Mouse (Mus musculus): ENCODE data around the gene Ank.
A peak's percentile ranks its signal among the peaks of the same experiment; 100 is the strongest.

Ank gene

DNA sequence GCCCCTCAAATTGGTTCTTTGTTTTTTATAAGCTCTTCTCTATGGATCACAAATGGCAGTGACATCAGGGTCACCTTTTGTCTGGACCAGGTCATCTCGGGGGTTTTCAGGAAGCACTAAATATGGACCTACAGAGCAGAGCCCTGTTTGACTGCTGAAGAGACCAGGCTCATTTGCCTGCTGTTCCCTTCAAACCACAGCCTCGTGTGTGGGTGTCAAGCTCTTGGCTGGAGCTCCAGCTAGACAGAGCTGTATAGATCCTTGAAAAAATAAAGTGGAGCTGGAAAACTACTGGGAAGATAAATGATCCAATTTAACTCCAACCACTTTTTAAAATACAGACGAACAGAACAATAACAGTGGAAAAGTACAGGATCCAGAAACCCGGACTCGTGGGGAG, 70.3 kb downstream of the Ank start:
- DNase-seq (ENCODE audit: low read depth, low spot score): peak; percentile 64

DNA sequence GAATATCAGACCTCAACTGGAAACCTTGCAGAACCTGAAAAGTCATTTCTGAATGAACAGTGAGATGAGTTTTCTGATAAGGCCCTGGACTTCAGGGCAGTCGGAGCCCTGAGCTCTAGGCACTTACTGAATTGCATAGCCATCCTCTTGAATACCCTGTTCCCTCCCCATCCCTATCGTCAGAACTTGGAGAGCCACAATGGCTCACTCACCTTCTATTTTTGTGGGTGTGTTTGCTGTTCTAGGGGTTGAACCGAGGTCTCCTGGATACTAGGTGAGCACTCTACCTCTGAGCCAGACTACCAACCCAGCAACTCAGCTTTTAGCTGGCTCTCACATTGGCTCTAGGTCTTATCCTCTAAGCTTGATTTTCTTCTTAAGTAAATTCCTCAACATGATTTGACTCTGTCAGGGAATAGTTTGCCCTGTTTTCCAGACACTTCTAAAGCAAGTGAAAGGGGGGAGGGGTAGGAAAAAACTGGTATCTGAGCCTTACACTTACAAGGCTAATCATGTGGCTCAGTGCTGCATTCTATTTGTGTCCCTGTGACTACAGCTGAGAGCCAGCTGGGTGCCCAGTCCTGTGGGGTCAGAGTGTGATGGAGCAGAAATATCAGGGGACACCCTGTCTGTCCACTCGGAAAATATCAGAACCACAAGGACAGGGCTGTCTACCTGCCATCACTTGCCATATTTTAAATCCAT, 71.2 kb downstream of the Ank start:
- no peak for DNase-seq (ENCODE audit: low read depth, low spot score)

DNA sequence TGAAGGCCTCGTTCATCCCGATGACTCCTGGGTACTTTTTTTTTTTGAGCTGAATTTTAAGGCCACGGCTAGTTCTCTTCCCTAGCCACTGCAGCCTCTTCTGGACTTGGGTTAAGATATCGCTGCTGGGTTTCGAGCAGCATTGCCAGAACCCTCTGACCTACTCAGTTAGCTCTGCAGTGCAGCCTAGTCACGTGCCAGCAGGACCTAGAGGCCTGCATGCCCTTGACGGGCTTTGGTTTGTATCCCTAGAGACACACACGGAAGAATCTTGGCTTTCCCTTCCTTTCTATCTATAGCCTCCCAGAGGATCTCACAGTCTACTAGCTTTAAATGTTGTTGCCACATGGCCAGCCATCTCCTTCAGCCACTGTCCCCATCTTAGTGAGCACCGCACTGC, 73.3 kb downstream of the Ank start:
- DNase-seq (ENCODE audit: low read depth, low spot score): peak; percentile 27

DNA sequence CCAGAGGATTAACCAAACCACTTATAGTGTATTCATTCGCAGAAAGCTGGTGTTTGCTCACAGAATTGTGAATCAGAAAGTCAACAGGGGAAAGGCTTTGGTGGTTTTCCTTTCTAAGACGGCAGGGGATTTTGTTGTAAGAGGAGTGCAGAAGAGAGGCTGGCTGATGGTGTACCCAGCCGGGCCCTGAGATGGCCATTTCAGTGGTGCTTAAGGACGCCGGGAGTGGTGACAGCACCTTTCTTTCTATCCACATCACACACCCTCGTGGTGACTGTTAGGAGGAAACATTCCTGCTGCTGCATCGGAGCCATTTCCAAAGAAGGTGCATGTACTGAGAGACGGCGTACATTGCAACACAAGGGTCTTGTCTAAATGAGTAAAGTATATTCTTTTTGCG, 78.7 kb downstream of the Ank start:
- no peak for DNase-seq (ENCODE audit: low read depth, low spot score)

DNA sequence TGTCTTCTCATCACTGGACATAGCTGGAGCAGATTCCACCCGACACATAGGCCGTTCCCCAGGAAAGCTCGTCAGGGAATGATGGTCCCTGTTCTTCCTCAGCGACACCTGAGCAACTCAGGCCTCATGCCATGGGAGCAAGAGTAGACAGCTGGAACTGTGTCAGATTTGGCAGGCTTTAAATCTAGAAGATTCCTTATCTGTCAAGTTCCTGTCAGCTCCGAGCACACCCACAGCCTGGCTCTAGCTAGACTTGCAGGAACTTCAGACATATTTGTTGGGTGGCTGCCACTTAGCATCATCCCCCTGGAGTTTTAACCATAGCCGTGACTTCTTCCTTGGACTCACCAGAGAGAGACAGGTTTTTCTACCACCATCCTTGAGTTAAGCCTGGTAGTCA, 81.6 kb downstream of the Ank start:
- DNase-seq (ENCODE audit: low read depth, low spot score): no peak

DNA sequence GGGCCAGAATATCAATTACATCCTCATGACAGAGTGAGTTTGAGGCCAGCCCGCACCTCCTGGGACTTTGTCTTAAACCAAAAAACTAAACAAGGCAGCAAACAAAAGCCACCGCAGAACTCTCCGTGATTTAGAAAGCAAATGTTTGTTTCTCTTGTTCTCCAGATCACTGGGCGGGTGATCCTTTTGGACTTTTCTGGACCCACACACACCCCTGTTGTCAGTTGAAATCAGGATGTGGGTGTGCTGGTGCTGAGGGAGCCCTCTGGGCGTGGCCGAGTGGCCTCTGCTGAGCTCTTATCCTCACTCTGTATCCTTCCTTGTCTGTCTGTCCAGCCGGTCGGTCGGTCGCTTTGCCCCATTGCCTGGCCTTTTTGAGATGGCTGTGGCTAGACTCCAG, 82.6 kb downstream of the Ank start:
- DNase-seq (ENCODE audit: low read depth, low spot score): no peak

DNA sequence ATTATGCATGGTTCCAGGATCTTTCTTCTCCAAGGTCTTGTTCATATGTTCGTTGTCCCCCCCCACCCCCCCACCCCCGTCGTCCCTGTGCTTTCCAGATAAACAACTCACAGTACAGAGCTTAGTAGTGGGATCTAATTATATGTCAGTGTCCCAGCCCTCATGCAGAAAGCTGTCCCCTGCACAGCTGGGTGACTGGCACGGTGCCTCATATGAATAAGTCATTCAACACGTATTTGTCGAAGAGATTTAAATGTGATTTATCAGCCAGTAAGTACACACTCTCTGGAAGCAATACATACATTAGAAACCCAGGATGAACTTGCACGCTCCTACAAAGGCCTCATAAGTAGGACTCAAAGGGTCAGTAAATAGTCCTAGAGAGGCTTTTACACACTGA, 83.4 kb downstream of the Ank start:
- DNase-seq (ENCODE audit: low read depth, low spot score): no peak

DNA sequence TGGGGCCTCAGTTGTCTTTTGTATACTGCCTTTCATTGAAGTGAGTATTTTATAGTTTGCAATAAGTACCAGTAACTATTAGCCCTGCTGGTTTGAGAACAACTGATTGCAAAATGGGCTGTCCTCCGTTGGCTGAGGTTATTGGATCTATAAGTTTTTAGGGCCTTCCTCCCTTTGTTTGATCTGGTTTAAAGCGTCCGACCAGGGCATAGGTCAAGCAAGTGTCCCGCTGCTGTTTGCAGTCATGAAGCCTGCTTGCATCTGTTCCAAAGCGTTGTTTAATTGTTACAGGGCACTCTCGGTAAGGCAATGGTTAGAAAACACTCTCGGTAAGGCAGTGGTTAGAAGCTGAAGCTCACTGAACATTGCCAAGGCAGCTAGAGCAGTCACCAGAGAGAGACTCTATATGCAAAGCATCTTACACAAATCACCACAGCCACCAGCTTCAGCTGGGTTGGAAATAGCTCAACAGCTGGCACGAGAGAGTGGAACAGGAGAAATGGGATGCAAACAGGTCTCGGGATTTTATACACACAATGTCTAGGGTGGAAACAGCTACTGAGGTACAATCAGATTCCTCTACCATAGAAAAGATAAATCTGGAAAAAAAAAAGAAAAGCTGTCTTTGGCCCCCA, 84.0 kb downstream of the Ank start:
- no peak for DNase-seq (ENCODE audit: low read depth, low spot score)

DNA sequence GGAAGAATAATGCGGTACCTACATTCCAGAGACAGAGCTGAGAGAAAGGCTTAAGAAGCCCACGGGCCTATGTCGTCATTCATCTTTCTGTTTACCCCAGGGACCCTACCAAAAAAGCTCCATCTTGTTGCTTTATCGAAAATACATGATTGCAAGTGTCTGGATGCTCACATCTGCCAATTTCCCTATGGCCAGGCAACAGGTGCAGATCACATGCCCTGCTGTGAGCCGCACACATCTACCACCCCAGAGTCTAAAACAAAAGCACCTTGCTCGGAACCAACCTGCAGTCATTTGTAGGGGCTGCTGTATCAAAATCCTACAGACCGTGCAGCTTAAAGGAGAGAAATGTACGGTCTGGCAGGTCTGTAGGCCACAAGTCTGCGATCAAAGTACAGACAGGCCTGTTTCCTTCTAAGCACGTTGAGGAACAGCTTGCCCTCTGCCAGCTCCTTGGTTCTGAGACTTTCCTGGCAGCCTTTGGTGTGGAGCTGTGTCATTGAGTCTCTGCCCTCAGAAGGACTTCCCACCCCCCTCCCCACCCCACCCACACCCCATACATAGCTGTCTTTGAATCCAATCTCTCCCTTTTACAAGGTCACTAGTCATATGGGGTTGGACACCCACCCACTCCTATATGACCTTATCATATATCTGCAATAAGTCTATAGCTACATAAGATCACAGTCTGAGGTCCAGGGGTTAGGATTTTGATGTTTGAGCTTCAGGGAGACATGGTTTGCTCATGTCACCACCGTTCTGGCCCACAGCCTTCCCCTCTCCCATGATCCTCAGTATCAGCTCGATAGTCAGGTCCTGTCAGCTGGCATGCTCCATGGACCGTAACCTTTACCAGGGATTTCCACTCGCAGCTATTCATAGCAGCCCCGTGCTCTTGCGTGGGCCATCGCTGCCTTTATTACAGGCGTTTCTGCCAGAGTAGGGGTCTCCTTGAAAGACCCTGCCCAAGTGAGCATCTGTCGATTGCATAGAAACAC, 84.9 kb downstream of the Ank start:
- DNase-seq (ENCODE audit: low read depth, low spot score): no peak

DNA sequence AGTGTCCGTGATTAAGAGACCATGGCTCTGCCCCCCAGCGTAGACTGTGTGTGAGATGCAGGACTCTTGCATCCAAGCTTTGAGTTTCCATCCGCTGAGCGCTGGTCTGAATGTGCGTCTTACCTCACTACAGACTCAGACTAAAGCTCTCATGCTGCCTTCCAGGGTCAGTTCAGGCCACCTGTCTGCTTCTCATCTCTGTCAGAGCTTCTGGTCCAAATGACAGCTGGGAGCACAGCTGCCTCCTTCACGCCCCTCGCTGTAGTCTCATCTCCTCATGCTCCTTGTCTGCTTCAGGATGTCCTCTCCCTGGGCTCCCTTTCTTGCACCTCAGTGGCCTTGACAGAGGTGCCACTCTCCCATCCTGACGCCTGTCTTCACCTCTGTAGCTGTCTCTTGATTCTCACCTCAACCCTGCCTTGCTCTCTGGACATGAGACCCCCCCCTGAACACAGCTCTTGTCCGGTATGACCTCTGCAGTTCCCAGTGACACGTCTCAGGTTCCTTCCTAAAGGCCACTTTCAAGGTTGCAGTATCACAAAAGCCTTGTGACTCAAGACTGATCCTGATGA, 85.7 kb downstream of the Ank start:
- DNase-seq (ENCODE audit: low read depth, low spot score): no peak

DNA sequence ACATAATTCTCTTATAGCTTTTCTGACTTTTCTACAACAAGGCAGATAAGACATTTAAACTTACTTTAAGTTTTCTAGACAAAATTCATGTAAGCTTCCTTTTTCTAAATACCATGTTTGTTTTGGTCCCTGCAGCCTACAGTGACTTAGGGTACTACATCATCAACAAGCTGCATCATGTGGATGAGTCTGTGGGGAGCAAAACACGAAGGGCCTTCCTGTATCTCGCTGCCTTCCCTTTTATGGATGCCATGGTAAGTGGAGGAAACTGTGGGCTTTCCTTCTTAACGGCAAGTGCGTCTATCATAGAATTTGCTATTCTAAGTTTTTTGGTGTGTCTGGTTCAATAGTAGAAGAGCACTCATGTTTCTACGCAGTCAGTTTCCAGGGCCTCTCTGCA, 87.1 kb downstream of the Ank start:
- no peak for DNase-seq (ENCODE audit: low read depth, low spot score)

DNA sequence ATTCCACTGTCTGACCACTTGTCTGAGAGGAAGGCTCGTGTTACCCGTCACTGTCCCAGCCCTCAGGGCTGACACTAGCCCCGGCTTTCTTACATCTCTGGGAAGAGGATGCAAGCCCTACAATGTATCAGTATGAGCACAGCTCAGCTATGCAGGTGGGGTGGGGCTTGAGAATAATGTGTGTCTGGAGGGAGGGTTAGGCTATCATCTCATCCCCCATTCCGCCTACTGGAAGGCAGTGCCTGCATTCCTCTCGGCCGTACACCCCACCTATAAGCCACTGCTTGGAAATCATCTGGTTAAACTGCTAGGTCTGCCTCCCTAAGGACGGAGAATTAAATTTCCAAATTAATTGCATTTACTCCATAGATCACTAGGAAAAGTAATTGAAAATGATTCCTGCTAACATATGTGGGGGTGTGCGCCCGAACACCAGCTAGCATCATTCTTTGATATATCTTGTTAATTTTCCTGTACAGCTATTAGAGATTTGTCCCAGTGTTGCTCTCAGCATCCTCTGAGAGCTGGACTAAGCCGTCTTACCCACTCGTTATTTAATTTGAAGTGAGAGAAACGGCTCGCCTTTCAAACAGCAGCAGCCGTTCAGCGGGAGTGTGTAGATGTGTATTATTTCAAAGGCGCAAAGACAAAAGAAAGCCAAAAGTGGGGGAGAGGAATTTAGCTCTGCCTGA, 92.1 kb downstream of the Ank start:
- no peak for DNase-seq (ENCODE audit: low read depth, low spot score)

DNA sequence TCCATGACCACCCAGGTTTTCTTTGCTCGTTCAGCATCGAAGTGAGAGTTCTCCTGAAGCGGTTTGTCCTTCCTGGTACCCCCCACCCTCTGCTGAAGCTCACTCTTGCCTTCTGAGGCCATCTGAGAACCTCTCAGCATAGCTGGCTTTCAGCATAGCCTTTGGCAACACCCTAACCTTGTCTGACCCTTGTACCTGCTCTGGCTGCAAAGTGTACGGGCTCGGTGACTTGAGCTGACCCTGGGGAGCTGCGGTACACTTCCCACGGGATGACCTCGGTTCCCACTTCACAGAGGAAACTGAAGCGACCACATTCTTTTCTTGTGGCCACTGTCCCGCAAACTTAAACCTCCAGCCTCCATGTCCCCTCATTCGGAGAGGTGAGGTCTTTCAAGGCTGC, 93.8 kb downstream of the Ank start:
- DNase-seq (ENCODE audit: low read depth, low spot score): no peak

DNA sequence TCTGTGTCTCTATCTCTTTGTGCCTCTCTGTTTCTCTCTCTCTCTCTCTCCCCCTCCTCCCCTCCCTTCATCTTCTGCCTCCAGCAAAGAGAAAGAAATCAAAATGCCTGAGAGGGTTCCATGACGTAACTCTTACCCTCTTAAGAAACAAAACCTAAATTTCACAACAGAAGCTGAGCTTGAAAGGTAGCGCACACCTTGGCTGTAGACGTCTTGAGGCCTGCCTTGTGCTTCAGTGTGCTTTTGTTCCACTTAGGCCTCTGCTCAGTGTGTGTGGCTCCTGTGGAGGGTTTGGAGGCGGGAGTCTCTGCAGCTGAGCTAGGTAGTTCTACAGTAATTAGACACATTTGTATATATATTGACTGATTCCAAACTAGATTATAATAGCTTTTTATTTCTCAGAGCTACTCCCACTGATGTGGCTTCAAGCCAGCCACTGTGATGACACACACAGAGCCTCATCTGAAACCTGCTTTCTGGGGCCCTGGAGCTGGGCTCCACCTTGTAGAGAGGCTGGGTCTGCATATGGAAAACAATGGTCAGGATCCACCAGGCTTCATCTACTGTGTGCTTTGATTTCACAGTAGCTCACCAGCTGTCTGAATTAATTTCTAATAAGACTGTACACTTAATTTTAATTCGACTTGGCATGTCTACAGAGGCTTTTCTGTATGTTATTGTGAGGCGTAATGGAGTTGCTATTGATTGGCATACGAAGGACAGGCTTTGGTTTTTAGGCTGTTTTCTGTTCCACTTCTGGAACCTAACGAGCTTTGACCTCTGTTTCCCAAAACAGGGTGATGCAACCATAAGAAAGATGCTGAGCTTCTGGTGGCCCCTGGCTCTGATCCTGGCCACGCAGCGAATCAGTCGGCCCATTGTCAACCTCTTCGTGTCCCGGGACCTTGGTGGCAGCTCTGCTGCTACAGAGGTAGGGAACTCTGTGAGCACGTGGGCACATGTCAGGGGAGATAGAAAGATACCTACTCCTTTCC, 97.9 kb downstream of the Ank start:
- DNase-seq (ENCODE audit: low read depth, low spot score): peak; percentile 47

DNA sequence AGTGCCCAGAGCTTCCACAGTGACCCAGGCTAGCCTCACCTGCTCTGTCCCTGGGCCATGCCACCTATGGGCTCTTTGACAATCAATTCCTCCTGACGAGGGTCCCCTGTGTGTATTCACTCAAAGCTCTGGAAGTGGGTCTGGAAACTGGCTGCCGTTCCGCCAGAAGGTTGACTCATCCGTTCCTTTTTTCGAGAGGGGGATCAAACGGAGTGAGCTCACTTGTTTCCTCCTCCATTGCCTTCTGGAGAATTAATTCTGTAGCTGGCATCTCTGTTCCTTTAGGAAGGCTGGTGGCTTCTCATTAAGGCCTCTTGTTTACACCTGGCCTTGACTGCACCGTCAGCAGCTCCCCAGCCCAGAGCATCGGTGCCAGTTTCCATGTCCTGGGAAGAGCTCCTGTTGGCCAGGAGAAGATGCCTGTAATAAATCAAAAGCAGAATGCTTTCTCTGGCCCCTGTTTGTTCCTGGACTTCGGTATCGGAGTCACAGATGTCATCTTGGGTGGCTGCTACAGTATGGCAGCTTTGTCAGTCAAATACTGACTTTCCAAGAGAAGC, 99.2 kb downstream of the Ank start:
- no peak for DNase-seq (ENCODE audit: low read depth, low spot score)

DNA sequence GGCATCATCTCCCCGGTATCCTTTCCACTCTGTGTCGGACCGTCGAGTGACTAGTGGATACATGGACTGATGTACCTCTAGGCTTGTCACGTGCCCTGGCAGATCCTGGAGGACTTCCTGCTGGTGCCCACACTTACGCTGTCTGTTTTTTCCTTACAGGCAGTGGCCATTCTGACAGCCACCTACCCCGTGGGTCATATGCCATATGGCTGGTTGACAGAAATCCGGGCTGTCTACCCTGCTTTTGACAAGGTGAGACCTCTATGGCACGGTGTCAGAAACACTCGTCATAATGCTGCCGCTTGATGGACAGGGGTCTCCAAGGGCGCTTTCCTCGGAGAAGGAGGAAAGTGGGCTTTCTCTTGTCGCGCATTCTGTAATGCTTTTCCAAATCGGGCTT, 100.9 kb downstream of the Ank start:
- DNase-seq (ENCODE audit: low read depth, low spot score): no peak

DNA sequence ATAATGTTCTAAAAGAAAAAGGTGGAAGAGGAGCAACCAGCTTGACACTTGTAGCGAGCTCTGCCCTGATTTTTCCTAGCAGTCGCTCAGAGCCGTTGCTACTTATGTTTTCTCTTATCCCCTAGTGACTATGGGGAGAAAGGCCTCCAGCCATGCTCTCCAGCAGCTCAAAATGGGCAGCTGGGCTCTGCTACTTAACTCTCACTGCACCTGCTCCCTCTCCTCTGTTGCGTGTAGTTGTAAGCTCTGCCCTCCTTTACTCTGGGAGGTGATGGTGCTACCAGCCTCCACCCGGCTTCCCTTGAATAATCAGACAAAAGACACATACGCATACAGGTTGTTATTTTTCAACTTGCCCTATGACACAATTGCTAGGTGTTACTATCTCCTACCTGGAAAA, 101.9 kb downstream of the Ank start:
- DNase-seq (ENCODE audit: low read depth, low spot score): no peak

DNA sequence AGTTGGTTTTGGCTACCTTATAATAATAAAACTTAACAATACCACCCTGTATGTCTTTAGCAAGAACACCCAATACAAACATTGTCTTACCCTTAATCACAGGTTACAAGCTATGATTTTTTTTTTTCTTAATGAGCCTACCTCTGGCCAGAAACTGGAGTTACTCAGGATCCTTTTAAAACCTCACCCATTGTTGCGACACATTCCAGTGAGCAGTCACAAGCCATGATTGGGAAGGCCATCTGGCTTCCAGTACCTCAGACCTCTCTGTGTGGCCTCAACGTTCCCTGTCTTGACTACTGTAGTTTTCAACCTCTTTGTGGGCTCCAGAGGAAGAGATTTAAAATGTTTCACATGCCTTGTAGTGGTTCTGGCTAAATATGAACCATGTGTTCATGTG, 103.4 kb downstream of the Ank start:
- DNase-seq (ENCODE audit: low read depth, low spot score): peak; percentile 76

DNA sequence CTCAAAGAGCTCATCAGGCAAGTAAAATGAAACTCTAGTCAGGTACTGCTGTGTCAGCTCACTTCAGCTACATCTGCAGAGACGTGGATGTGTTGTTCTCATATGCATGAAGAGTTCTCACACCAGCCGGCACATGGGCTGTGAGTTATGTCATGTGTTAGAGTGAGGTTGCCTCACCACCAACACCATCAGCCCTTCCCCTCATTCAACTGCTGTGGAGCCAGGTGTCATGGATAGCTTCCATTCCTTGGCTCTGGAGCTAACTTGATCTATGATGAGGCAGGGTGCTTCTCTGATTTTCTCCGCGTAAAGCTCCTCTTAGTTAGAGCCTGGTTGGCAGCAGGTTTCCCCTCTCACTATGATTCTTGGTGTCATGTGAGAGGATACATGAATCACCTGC, 103.9 kb downstream of the Ank start:
- no peak for DNase-seq (ENCODE audit: low read depth, low spot score)

DNA sequence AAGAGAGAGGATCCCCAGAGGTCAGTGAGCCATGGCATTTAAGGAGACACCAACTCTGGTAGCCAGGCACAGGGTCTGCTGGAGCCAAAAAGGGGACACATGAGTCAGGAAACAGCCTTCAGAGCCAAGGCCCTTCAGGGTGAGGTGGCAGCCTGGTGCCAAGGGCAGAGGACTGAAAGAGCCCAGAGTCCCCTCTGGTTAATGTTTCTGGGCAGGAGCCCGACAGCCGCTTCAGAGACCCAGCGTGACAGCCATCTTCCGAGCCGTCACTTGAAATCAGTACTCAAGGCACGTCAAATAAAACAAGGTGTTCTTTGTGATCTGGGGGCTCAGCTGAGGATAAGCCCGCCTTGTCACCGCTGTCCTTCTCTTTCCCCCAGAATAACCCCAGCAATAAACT, 104.7 kb downstream of the Ank start:
- no peak for DNase-seq (ENCODE audit: low read depth, low spot score)

All from 3T3-L1 (cell line).